Mouse (Mus musculus) erythroblast, embryonic 14.5 days (primary cell): ENCODE measurements around the gene Rbms2. TPM values are rescaled to one million over a fixed set of nuclear protein-coding genes. Genes with fewer than 3 reads are reported as not detected.
"Not testable (repeated sequence)": the region's sequence is repeated elsewhere in the genome, so short reads cannot be mapped to it uniquely, and the experiment has no call there.

ENCODE experiments used
- H3K27me3 ChIP-seq: 2 replicates; pipeline ENCODE4 v1.6.1; 2012; ENCODE audit warnings: inconsistent platforms; ENCODE audit not compliant: control insufficient read depth
- H3K36me3 ChIP-seq: 2 replicates; pipeline ENCODE4 v1.6.1; 2012; ENCODE audit warnings: mild to moderate bottlenecking, inconsistent platforms; ENCODE audit not compliant: control insufficient read depth
- H3K4me1 ChIP-seq: 2 replicates; pipeline ENCODE4 v1.6.1; 2012; ENCODE audit warnings: inconsistent platforms; ENCODE audit not compliant: control insufficient read depth
- H3K4me3 ChIP-seq: replicated peaks from 2 replicates; pipeline ENCODE3; 2012; ENCODE audit warnings: moderate library complexity, mild to moderate bottlenecking, inconsistent platforms
- H3K9me3 ChIP-seq: 2 replicates; pipeline ENCODE4 v1.6.1; 2012; ENCODE audit warnings: low read length, inconsistent platforms, mixed read lengths; ENCODE audit not compliant: control insufficient read depth
- GATA1 ChIP-seq: IDR thresholded peaks from 2 replicates; pipeline ENCODE4 v1.6.1; 2012; ENCODE audit warnings: low read length, inconsistent platforms, mixed read lengths
- TAL1 ChIP-seq: IDR thresholded peaks from 3 replicates; pipeline ENCODE4 v1.6.1; 2012; ENCODE audit warnings: low read length, inconsistent platforms, mixed read lengths
- polyA plus RNA-seq: library from polyadenylated mRNA; stranded (reverse); fragments of >175 nt; gene quantifications from 2 replicates; pipeline ENCODE4 v1.2.3, GENCODE M21; 2012

Gene Rbms2
- polyA plus RNA-seq, 1 experiment: 0.72 TPM

DNA sequence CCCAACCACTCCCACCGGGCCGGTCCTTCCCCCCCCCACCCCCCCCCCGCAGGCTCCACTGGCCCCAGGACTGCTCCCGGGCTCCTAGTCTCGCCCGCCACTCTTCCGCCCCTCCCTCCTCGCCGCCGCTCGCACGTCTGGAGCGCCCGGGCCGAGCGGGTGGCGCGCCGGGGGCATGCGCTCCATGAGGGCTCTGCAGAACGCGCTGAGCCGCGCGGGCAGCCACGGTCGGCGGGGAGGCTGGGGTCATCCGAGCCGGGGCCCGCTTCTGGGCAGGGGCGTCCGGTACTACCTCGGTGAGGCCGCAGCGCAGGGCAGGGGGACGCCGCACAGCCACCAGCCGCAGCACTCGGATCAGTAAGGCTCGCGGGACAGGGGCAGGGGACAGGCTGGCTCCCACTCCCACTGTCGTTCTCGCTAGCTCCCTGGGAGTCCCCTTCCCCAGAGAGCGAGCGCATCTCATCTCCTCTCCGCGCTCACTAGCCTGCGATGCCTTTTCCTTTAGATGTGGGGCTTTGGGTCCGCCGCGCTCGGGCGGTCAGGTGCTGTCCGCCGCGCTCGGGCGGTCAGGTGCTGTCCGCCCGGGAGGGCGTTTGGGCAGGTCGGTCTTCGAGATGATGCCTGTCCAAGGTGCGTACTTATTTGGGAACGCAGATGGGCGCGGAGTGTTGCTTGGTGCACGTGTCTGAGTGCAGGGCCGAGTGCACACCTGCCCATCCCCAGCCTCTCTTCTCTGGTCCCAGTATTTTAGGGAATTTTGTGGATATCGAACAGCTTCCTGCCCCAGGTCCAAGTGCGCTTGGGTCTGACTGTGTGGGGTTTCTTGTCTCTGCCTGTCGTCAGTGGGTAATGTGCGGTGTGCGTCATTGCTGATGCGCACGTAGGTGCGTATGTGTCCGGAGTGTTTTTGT, 14.7 kb upstream of the Rbms2 start:
- H3K4me3 ChIP-seq: peak overlapping the region; percentile 67
- H3K4me1 ChIP-seq: peaks cover 19% of the 10 kb centered on the region
- H3K9me3 ChIP-seq: peaks cover 6% of the 10 kb centered on the region; the same call in 1 of the 2 replicates
- no peaks in the 10 kb centered on the region for H3K36me3 ChIP-seq
- no peak for TF ChIP-seq GATA1
- no peak for TF ChIP-seq TAL1
- H3K27me3 ChIP-seq: peaks cover 64% of the 10 kb centered on the region

- Histone ChIP-seq H3K4me1 (peaks cover 19% of the 10 kb centered on the region), H3K36me3 (no peaks in the 10 kb centered on the region), H3K27me3 (peaks cover 61% of the 10 kb centered on the region), H3K9me3 (peaks cover 6% of the 10 kb centered on the region; the same call in 1 of the 2 replicates), H3K4me3 (peak within 1 kb of the TSS; percentile 67)
- no peak for TF ChIP-seq GATA1
- no peak for TF ChIP-seq TAL1
Measured at GRCm38 (mm10) chr10:128194024-128194550, 14.0 kb upstream of the Rbms2 start, which contains the start of gene Gls2. TSS of gene Gls2 (plus strand) at chr10:128194457.

DNA sequence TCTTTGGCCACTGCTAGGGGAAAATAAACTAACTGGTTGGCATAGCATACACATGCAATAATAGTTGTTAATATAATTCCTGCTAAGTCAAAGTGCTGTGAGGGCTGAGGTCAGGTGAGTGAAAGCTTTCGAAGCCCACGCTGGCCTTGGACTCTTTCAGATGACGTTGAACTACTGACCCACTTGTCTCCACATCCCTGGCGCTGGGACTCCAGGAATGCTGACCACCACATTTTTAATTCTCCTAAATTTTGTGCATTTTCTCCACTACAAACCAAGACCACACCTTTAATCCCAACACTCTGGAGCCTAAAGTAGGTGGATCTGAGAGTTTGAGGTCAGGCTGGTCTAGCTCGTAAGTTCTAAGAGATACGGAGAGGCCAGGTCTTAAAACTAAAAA, 13.0 kb upstream of the Rbms2 start:
- Histone ChIP-seq H3K4me1 (peaks cover 23% of the 10 kb centered on the region), H3K27me3 (peaks cover 56% of the 10 kb centered on the region), H3K9me3 (peaks cover 6% of the 10 kb centered on the region; the same call in 1 of the 2 replicates), H3K4me3 (no peak overlapping the region), H3K36me3 (no peaks in the 10 kb centered on the region)
- TF ChIP-seq TAL1 (no peak), GATA1 (no peak)

GRCm38 (mm10) chr10:128192030-128192766, 12.1 kb upstream of the Rbms2 start:
- H3K4me1 ChIP-seq: peaks cover 31% of the 10 kb centered on the region
- H3K36me3 ChIP-seq, H3K4me3 ChIP-seq, H3K9me3 ChIP-seq: not testable (repeated sequence)
- H3K27me3 ChIP-seq: peaks cover 55% of the 10 kb centered on the region

DNA sequence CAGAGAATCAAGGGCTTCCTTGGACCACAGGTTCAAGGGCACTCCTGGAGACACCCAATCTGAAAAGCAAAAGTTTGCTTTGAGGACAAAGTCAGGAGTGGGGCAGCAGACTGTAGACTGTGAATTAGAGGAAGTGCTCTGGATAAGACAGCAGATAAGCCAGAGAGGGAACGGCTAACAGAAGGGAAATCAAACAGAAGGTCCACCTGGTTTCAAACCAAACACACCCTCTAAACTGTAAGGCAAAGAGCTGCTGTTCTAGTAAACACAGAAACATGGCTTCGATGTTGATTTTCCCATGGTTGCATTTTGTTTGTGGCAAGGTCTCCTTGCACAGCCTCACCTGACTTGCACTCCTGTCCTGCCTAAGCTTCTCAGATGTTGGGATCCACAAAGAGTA, 11.4 kb upstream of the Rbms2 start:
- Histone ChIP-seq H3K36me3 (no peaks in the 10 kb centered on the region), H3K4me3 (no peak overlapping the region), H3K4me1 (peaks cover 39% of the 10 kb centered on the region), H3K9me3 (peaks cover 6% of the 10 kb centered on the region; the same call in 1 of the 2 replicates), H3K27me3 (peaks cover 48% of the 10 kb centered on the region)
- TF ChIP-seq TAL1 (no peak), GATA1 (no peak)

DNA sequence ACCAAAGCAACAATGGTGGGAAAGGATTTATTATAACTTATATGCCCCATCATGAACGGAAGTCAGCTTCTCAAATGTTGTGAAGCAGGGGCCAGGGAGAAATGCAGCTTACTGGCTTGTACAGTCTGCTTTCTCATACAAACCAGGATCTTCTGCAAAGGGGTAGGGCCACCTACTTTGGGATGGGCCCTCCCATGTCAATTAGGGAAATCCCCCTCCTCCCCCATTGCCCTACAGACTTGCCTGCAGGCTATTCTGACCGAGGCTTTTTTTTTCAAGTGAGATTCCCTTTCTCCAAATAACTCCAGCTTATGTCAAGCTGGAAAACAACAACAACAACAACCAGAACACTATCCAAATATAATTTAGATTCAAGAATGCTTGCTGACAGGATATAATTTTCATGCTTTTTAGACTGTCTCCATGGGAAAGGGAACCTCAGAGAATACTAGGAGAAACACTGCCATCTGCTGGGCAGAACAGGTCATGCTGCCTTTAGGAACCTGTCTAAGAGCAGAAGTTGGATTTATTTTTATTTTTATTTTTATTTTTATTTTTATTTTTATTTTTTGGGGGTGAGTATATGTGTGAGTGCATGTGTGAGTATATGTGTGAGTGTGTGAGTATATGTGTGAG, 8.3 kb upstream of the Rbms2 start:
- TF ChIP-seq TAL1 (no peak), GATA1 (no peak)

GRCm38 (mm10) chr10:128187181-128187605, 7.1 kb upstream of the Rbms2 start:
- H3K4me1 ChIP-seq: peaks cover 32% of the 10 kb centered on the region
- H3K9me3 ChIP-seq: no peaks in the 10 kb centered on the region
- H3K4me3 ChIP-seq: peak overlapping the region; percentile 48
- H3K27me3 ChIP-seq: peaks cover 14% of the 10 kb centered on the region
- TF ChIP-seq TAL1: peak; percentile 48; the same call in 2 of the 3 replicates
- peak; percentile 72 for TF ChIP-seq GATA1
- no peaks in the 10 kb centered on the region for H3K36me3 ChIP-seq

More for the DNA sequence above, 8.3 kb upstream of the Rbms2 start:
- Histone ChIP-seq H3K4me1 (peaks cover 33% of the 10 kb centered on the region), H3K27me3 (peaks cover 19% of the 10 kb centered on the region), H3K36me3 (no peaks in the 10 kb centered on the region), H3K9me3 (no peaks in the 10 kb centered on the region), H3K4me3 (no peak overlapping the region)

DNA sequence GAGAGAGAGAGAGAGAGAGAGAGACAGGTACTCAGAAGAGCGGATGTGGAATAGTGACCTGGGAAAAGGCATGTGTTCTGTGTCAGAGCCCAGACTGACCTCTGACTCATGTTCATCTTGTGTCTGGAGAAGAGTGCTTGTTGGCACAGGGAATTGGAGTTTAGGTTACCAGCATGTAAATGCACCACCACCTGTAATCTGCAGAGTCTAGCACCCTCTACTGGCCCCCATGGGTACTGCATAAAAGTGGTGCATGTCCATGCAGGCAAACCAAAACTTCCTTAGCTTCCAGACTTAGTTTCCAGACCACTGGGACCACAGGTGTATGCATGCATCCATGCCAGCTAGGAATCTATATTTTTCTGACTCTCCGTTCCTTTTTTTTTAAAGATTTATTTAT, 5.9 kb upstream of the Rbms2 start:
- Histone ChIP-seq H3K4me1 (peaks cover 32% of the 10 kb centered on the region), H3K9me3 (no peaks in the 10 kb centered on the region), H3K4me3 (no peak overlapping the region), H3K36me3 (no peaks in the 10 kb centered on the region), H3K27me3 (peaks cover 8% of the 10 kb centered on the region)
- TF ChIP-seq GATA1 (no peak), TAL1 (no peak)
